Mouse (Mus musculus): Measurements from ENCODE around the gene Mettl5.
A peak's percentile ranks its signal among the peaks of the same experiment; 100 is the strongest.
"Not testable (repeated sequence)": the region's sequence is repeated elsewhere in the genome, so short reads cannot be mapped to it uniquely, and the experiment has no call there.

Mettl5 gene

DNA sequence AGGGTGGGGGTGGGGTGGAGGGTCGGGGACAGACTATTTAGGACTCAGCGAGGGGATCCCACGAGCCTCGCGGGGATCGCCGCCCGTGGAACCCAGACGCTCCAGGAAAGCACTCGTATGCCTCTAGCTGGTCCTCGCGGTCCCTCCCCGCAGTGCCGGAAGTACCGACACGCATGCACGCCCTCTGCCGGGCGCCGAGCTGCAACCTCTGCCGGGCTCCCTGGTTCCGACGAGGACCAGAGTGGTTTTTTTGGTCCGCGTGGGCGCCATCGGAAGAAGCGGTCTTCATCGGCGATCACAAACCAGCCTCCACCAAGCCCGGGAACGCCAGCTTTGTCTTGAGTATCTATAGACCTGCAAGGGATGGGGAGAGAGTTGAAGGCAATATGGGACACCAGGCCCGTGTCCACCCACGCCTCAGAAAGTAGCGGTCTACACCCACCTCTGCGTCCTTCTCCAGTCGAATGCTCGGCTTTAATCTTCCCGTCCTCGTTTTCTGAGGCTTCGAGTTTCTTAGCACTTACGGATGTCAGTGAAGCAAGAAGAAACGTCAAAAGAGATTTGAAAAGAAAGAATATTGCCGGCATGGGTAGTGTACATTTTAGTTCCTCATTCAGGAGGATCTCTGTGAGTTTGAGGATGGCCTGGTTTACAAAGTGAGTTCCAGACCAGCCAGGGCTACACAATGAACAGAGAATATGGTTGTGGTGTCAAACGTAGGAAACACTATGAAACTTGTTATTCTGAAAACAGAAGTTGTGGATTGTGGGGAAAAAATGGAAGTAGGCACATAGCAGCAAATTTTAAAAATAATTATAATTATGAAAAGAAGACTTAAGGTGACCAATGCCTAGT, at the start of gene Mettl5:
Mettl5 (minus strand) TSS at position 165 of the 855 bp plus-strand sequence.
- peak; percentile 83 for DNase-seq (ENCODE audit: low spot score)

DNA sequence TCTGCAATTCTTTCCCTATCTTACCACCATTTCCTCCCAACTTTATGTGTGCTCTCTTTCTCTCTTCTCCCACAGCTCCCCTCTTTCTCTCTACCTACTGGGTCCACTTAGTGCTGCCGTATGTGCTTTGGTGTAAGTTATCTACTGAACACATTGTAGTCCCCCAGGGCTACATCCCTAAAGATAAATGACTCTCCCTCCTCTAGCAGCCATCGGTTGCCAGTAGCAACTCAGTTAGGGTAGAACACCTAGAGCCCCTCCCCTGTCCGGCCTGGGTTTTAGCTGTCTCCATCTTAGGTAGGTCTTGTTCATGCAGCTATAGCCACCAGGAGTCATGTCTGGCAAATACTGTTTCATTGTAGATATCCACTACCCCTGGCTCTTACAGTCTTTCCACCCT, 39.5 kb upstream of the Mettl5 start:
- DNase-seq (ENCODE audit: low spot score), result no peak

DNA sequence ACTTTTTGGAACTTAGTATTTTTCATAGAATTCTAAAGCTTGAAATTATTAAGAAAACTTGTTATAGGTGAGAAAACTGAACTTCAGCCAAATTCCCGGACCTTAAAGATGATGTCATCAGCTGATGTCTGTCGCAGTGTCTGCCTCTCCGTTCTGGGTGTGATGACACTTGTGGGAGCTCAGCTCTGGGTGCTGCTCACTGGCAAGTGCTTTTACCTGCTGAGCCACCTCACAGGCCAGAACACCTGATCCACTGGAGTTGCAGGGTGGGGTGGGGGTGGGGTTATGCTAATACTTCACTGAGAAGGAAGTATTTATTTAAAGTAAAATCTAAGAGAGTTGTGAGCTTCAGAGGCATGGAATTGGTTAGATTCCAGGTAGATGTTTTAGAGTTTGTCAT, 31.9 kb upstream of the Mettl5 start:
- DNase-seq (ENCODE audit: low spot score), result no peak

DNA sequence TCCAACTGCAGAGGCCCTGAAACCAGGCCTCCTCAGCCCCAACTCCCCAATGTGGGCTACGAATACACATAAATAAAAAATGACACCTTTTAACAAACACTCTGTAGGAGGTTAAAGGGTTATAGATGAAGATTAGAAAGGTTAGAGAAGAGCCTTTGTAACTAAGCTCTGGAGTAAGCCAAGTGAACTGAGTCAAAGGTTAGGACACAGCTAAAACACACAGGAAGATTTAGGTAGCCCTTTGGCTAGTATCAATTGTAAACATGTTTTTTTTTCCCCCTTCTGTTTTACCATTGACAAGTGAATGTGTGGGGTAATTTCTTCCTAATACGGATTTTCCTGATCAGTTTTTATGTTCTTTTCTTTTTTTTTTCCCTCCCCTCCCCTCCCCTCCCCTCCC, 27.4 kb upstream of the Mettl5 start:
- DNase-seq (ENCODE audit: low spot score), result no peak

DNA sequence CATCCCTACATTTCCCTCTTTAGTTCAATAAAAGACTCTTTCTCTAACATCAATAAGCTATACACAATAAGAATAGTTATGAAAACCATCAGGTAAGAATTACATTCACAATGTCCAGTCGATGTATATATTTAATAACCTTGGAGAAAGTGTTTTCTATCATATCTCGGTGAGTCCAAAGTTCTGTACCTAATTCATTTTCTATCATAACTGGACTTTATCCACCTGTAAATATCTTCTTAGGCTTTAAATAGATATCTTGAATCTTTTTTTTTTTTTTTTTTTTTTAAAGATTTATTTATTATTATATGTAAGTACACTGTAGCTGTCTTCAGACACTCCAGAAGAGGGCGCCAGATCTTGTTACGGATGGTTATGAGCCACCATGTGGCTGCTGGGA, 22.0 kb upstream of the Mettl5 start:
- DNase-seq (ENCODE audit: low spot score), result not testable (repeated sequence)

DNA sequence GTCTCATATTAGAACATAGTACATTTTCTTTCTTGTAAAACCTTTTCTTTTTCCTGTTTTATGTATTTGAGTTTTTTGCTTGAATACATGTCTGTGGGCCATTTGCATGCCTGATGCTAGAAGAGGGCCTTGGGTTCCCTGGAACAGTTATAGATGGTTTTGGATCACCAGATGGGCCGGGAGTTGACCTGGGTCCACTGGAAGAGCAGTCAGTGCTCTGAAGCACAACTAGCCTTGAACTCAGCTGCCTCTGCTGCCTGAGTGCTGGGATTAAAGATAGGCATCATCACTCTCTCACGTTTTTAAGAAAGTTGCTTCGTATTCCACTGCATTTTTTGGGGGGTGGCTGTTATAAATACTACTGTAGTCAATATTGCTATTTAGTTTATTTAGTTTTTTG, 18.1 kb upstream of the Mettl5 start:
- no peak for DNase-seq (ENCODE audit: low spot score)

DNA sequence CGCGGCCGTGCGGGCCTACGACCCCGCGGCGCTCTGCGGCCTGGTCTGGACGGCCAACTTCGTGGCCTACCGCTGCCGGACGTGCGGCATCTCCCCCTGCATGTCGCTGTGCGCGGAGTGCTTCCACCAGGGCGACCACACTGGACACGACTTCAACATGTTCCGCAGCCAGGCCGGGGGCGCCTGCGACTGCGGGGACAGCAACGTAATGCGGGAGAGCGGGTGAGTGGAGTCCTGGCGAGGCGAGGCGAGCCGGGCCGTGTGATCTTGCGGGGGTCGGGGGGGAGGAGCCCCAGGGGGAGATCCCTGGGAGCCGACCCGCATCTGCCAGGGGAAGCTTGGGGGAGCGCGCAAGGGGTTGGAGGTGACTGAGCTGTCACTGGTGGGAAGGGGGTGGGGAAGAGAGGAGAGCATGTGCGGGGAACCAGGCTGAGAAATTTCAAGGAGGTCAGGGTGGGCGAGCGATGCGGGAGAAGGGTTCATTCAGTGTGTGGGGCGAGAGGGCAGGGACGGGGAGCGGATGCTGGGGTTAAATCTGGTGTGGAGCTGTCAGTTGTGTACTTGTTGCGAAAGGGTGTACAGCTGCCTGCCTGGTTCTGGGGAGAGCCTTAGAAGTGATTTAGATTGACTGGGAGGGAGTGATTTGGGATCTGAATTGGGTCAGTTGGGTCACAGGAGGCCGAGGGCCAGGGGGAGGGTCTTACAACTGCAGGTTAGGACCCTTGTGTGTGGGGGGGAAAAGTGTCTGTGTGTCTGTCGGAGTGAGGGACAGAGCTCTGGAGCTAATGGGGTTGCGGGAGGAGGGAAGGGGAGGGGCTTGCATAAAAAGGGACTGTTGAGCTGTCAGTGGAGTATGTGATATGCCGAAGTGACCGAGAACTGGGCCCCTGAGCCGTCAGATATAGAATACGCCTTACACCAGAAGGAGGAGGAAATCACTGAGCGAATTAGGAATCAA, 12.5 kb upstream of the Mettl5 start:
- DNase-seq (ENCODE audit: low spot score), result peak; percentile 47

DNA sequence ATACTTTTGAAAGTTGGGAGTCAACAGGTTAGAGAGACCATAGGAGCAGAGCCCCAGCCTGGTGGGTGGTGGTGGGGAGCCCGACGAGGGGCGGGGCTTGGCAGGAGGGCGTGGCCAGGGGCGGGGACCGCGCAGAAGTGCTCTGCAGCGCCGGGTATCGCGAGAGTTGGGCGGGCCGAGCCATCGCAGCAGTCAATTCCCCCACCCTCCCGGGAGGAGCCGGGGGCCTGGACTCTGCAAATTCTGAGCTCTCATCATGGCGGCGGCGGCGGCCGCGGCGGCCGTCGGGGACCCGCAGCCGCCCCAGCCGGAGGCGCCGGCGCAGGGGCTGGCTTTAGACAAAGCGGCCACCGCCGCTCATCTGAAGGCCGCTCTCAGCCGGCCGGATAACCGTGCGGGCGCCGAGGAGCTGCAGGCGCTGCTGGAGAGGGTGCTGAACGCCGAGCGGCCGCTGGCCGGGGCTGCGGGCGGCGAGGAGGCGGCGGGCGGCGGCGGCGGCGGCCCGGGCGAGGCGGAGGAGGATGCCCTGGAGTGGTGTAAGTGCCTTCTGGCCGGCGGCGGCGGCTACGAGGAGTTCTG, 11.7 kb upstream of the Mettl5 start, which contains the start of gene Ubr3:
Ubr3 (plus strand) TSS at position 208 of the 579 bp plus-strand sequence.
- peak; percentile 95 for DNase-seq (ENCODE audit: low spot score)

DNA sequence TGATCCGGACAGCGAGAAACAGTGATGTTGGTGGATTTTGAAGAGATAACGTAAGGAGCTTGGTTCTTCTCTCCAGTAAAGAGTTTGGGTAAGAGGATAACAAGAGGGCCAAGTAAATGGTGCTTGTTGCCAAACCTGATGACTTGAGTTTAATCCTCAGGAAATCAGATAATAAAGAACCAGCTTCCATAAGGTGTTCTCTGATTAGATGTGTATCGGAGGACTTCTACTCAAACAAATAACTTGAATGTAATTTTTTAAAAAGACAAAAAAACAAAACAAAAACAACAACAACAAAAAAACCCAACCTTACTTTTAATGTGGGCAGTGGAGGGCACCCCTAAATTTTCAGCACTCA, 10.8 kb upstream of the Mettl5 start:
- DNase-seq (ENCODE audit: low spot score), result no peak

DNA sequence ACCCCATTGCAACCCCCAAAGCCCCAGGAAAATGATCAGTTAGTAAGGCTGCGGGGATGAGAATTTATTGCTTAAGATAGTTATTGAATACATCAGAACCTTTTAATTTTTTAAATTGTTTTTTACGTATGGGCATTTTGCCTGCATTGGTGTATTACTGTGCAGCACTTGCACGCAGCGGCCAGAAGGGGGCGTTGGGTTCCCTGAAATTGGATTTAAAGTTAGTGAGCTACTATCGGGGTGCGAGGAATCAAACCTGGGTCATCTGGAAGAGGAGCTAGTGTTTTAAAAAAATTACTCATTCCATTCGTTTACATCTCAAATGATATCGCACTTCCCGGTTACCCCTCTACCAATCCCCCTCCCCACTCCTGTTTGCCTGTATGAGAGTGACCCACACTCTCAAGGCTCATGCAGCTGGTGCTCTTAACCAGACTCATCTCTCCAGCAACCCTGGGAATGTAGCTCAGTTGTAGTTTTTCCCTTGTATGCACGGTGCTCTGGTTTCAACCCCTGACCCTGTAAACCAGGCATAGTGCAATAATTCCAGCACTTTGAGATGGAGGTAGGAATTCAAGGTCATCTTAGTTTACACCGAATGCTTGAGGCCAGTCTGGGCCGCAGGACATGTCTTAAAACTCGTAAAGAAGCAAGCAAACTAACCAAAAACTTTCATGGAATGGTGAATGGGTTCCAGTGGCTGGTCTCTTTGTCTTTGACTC, 10.2 kb upstream of the Mettl5 start:
- DNase-seq (ENCODE audit: low spot score), result peak; percentile 17

DNA sequence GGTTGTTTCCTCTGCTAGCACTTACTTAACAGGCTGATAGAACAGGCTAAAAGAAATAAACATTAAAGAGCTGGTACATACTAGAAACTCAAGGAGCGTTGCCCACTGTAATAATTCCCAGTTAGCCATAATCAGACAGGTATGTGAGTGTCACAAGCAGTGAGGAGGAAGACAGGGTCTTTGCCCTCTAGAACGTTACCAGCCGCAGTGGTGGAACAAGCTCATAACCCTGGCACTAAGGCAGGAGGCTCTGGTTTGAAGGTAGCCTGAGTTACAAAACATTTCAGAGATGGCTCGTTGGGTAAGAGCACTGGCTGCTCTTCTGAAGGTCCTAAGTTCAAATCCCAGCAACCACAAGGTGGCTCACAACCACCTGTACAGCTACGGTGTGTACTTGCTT, 8.5 kb upstream of the Mettl5 start:
- no peak for DNase-seq (ENCODE audit: low spot score)

DNA sequence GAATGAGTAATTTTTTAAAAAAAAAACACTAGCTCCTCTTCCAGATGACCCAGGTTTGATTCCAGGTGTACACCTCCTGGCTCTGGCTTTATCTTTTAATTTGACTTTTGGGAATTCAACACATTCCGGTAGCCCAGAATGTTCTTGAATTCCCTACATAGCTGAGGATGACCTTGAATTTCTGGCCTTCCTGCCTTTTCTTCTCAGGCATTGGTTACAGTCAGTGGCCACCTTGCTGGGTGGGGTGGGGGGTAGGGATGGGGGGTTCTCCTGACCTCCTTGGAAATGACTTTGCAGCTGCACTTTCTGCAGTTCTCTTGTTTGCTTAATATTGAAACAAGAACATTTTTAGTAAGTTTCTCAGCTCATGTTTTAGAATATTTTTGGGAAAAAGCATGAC, 7.7 kb upstream of the Mettl5 start:
- DNase-seq (ENCODE audit: low spot score), result no peak

DNA sequence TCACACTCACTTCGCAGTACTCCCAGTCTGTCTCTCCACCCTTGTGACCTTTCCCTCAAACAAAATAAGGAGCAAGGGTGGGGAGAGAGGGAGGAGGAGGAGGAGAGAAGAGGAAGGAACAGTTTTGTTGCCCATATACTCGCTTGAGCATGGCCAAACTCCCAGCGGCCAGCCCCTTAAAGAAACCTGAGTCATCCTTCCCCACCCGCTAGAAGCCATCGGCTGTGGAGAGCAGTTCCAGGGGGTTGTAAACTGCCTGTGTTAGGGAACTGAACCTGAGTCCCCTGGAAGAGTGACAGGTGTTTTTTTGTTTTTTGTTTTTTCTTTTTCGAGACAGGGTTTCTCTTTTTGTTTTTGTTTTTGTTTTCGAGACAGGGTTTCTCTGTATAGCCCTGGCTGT, 5.4 kb upstream of the Mettl5 start:
- DNase-seq (ENCODE audit: low spot score), result no peak

DNA sequence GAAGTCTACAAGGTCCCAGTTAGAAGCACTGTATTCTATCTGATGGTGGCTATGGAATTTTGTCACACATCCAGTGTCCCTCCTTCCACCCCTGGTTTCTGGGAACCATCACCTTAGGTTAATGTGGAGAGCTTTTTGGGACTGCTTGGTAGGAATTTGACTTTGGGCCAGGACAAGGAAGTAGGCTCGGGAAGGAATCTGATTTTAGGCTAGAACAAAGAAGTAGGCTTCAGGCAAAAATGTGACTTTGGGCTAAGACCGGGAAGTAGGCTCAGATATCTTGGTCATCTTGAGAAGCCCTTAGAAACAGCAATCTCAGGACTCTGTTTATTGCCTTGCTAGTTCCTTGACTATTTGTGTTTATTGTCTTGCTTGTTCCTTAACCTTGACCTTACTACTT, 3.5 kb upstream of the Mettl5 start:
- DNase-seq (ENCODE audit: low spot score), result no peak

DNA sequence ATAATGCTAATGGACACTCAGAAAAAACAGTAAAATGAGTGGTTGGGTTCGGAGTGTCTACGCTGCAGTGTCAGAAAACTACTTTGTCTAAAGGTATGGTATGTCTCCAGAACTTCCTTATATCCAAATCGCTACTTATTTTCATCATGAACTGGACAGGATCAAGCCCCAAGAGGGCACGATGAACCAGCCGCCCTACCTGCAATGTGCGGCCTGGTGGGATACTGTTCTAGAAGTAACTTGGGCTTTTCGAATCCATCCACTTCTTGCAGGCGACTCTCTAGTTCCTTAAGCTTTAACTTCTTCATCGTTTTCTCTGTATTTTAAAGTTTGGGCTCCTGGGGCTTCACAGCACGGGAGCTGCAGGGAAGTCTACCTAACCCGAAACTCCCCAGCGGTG, 365 bp downstream of the Mettl5 start:
- peak; percentile 15 for DNase-seq (ENCODE audit: low spot score)

DNA sequence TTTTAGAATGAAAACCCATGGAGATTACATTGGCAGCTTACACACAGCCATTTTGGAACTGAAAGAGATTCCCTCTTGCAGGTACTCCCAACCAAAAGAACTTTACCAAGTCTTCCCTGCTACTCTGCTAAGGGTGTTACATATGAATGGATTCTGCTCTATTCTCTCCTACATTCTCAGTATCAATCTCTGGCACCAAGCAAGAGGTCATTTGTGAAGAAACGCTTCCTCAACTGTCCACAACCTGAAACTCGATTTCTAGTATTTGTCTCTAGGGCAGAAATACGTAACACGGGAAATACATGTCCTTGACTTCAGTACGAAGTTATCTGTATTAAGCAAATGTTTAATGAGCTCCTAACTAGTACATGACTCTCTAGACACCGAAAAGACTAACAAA, 834 bp downstream of the Mettl5 start:
- no peak for DNase-seq (ENCODE audit: low spot score)

DNA sequence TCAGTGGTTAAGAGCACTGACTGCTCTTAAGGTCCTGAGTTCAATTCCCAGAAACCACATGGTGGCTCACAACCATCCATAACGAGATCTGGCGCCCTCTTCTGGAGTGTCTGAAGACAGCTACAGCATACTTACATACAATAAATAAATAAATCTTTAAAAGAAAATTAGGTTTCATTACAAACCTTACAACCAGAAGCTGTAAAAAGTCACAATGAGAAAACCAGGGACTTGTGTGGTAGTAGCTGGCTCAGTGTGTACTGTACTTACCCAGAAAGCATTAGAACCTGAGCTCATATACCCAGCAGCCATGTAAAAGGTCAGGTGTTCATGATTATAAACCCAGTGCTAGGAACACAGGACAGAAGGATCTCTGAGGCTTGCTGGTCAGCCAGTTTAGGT, 1.4 kb downstream of the Mettl5 start:
- no peak for DNase-seq (ENCODE audit: low spot score)

DNA sequence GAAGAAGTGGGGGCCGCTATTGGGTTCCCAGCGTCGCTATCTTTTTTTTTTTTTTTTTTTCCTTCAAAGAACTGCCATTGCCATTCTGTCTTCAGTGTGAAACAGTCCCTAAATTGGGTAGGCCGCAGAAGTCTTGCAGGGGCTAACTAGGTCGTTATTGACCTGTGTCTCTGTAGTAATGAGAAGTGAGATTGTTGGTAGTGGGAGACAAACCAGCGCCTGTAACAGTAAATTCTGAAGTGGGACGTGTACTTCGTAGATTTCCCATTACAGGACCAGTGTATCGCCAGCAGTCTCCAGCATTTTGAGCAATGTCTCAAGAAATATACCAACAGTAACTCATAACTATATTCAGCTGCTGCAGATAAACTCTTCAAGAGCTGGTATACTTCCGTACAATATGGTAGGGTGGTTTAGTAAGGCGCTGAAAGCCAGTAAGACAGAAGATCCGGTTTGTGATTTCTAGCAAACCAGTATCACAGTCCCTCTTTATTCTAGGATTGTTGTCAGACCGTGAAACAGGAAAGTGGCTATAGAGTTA, 23.2 kb downstream of the Mettl5 start:
- no peak for DNase-seq (ENCODE audit: low spot score)

DNA sequence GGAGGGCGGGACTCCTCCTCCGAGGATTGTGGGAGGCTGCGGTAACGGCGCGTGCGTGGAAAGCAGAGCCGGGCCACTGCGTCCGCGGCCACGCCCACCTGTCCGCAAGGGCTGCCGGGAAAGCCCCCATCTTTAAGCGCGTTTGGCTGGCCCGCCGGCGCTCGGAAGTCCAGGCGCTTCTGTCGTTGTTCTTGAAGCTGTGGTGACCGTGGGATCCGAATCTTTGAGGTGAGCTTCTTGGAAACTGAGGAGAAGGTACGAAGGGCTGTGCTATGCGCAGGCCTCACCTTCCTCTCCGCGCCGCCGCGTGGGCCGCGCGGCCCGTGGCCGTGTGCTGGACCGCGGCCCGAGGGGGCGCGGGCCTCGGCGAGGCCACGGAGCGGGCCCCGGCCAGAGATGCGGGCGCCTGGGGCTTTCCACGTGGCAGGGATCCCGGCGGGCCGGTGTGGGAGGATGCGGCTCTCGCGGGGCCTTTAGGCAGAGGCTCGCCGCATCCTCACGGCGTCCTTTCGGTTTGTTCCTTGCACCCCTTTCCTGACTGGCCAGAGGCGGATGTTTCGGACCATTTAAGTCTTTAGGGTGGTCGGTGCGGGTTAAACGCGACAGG, 23.8 kb downstream of the Mettl5 start, which contains the start of gene Ssb:
Ssb (plus strand) TSS at position 78 of the 607 bp plus-strand sequence.
- DNase-seq (ENCODE audit: low spot score), result peak; percentile 87

DNA sequence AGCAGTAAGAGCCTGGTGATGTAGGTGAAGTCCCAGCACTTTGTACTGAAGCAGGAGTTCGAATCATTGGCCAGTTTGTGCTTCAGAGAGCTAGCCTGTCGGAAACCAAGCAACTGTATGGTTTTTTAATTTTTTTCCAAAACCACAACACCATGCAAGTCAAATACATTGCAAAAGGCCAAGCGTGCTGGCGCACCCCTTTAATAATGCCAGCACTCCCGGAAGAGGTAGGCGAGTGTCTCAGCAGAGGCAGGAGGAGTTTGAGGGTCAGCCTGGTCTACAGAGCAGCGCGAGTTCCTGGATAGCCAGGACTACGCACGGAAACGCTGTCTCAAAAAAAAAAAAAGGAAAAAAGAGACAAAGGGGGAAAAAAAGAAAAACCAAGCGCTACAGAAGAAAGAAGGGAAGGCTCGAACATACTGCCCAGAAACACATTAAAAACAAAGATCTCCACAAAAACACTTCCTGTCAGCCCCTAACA, 24.4 kb downstream of the Mettl5 start:
- peak; percentile 32 for DNase-seq (ENCODE audit: low spot score)

DNA sequence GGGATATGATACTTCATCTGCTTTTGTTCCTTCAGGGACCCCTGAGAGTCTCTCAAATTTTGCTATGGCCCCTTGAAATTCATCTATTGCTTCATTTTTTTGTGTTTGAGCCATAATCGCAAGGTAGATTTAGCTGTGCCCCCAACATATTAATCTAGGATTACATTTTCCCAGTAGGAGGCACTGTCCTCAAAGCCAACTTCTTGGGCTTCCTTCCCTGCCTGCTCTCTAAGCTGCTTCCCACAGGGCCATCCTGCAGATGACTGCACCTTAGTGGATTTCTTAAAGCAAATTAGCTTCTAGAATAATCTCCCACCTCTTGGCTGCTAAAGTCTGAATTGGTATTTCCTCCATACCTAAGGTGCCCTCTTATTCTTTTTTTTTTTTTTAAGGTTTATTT, 27.5 kb downstream of the Mettl5 start:
- no peak for DNase-seq (ENCODE audit: low spot score)

Measured in spleen, adult 12 weeks (tissue).